Mouse (Mus musculus) cortical plate, adult 2 months (tissue): ENCODE measurements around the gene 1810046K07Rik.

Experiments
- CTCF ChIP-seq: fragments of 200-500 bp; IDR thresholded peaks from 2 replicates; pipeline ENCODE4 v1.5.1; 2011; ENCODE audit warnings: mild to moderate bottlenecking, control low read depth, low read length; ENCODE audit not compliant: insufficient read depth; ENCODE audit errors: extremely low read depth
- POLR2A ChIP-seq: fragments of 200-500 bp; IDR thresholded peaks from 2 replicates; pipeline ENCODE4 v1.6.1; 2011; ENCODE audit warnings: mild to moderate bottlenecking, low read length, control low read depth; ENCODE audit not compliant: insufficient read depth; ENCODE audit errors: extremely low read depth

- no peak for TF ChIP-seq CTCF
- TF ChIP-seq POLR2A: no peak
Observed at GRCm38 (mm10) chr9:51318246-51318645, 10.5 kb downstream of the 1810046K07Rik start.
